Mouse (Mus musculus) erythroblast, embryonic 14.5 days (primary cell): Measurements from ENCODE around the gene Dop1b. TPM values are rescaled to one million over a fixed set of nuclear protein-coding genes. Genes with fewer than 3 reads are reported as not detected.

ENCODE experiments used
- H3K27me3 ChIP-seq: 2 replicates; pipeline ENCODE4 v1.6.1; 2012; ENCODE audit warnings: inconsistent platforms; ENCODE audit not compliant: control insufficient read depth
- H3K36me3 ChIP-seq: 2 replicates; pipeline ENCODE4 v1.6.1; 2012; ENCODE audit warnings: mild to moderate bottlenecking, inconsistent platforms; ENCODE audit not compliant: control insufficient read depth
- H3K4me1 ChIP-seq: 2 replicates; pipeline ENCODE4 v1.6.1; 2012; ENCODE audit warnings: inconsistent platforms; ENCODE audit not compliant: control insufficient read depth
- H3K4me3 ChIP-seq: replicated peaks from 2 replicates; pipeline ENCODE3; 2012; ENCODE audit warnings: moderate library complexity, mild to moderate bottlenecking, inconsistent platforms
- H3K9me3 ChIP-seq: 2 replicates; pipeline ENCODE4 v1.6.1; 2012; ENCODE audit warnings: low read length, inconsistent platforms, mixed read lengths; ENCODE audit not compliant: control insufficient read depth
- GATA1 ChIP-seq: IDR thresholded peaks from 2 replicates; pipeline ENCODE4 v1.6.1; 2012; ENCODE audit warnings: low read length, inconsistent platforms, mixed read lengths
- TAL1 ChIP-seq: IDR thresholded peaks from 3 replicates; pipeline ENCODE4 v1.6.1; 2012; ENCODE audit warnings: low read length, inconsistent platforms, mixed read lengths
- polyA plus RNA-seq: library from polyadenylated mRNA; stranded (reverse); fragments of >175 nt; gene quantifications from 2 replicates; pipeline ENCODE4 v1.2.3, GENCODE M21; 2012

Dop1b gene
- polyA plus RNA-seq, 1 experiment: 2.8 TPM

DNA sequence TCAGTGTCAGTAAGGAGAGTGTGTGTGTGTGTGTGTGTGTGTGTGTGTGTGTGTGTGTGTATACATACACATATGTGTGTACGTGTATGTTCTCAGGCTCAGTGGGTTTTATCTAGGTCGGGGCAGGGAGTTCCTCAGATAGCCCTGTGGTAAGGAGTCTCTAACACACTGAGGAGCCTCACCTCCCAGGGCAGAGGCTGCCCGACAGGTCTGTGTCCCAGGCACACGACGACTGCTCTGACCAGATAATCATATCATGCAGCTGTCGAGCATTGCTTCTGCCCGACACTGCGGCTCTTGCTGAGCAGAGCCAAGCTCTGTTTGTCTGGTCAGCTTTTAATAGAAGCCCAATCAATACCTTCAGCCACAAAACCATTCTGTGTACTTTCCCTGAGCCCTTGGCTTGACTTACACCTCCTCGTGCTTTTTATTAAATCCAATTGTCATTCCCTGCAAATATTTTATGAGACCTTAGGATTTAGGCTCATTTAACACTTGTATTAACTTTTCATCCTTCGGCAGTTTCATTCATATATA lies 33.2 kb downstream of the Dop1b start:
- Histone ChIP-seq H3K36me3 (peaks cover 75% of the 10 kb centered on the region), H3K27me3 (no peaks in the 10 kb centered on the region), H3K4me1 (peaks cover 68% of the 10 kb centered on the region), H3K9me3 (no peaks in the 10 kb centered on the region), H3K4me3 (peak overlapping the region; percentile 17)
- TF ChIP-seq GATA1: peak; percentile 35
- peak; percentile 74 for TF ChIP-seq TAL1

- no peak for TF ChIP-seq GATA1
- TF ChIP-seq TAL1: no peak
- Histone ChIP-seq H3K36me3 (peaks cover 64% of the 10 kb centered on the region), H3K4me3 (no peak overlapping the region), H3K4me1 (peaks cover 62% of the 10 kb centered on the region), H3K27me3 (no peaks in the 10 kb centered on the region), H3K9me3 (no peaks in the 10 kb centered on the region)
Observed at GRCm38 (mm10) chr16:93746397-93746796, 34.7 kb downstream of the Dop1b start.

GRCm38 (mm10) chr16:93746957-93747356 lies 35.3 kb downstream of the Dop1b start:
- Histone ChIP-seq H3K4me1 (peaks cover 61% of the 10 kb centered on the region), H3K4me3 (no peak overlapping the region), H3K36me3 (peaks cover 64% of the 10 kb centered on the region), H3K27me3 (no peaks in the 10 kb centered on the region), H3K9me3 (no peaks in the 10 kb centered on the region)
- TF ChIP-seq GATA1 (no peak), TAL1 (no peak)

DNA sequence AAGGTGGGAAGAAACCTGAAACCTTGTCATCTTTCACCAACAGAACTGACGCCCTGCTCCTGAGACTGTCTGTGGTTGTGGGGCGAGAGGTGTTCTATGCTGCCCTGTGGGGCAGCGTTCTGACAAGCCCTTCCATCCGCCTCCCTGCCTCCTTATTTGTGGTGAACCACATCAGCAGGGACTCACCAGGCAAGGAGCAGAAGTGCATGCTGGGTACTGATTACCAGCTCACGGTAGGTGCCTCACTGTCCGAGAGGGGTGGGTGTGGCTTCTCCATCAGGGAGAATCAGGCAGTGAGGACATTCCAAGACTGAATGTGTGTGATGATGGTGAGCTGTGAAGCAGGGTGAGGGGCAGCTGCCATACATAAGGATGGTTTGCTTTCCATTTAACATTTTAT lies 35.7 kb downstream of the Dop1b start:
- TF ChIP-seq TAL1 (no peak), GATA1 (no peak)
- H3K4me1 ChIP-seq: peaks cover 58% of the 10 kb centered on the region
- peaks cover 62% of the 10 kb centered on the region for H3K36me3 ChIP-seq
- no peaks in the 10 kb centered on the region for H3K9me3 ChIP-seq
- no peaks in the 10 kb centered on the region for H3K27me3 ChIP-seq
- no peak overlapping the region for H3K4me3 ChIP-seq

- H3K4me1 ChIP-seq: peaks cover 42% of the 10 kb centered on the region
- H3K36me3 ChIP-seq: peaks cover 67% of the 10 kb centered on the region
- no peaks in the 10 kb centered on the region for H3K9me3 ChIP-seq
- no peaks in the 10 kb centered on the region for H3K27me3 ChIP-seq
- H3K4me3 ChIP-seq: no peak overlapping the region
- no peak for TF ChIP-seq TAL1
- no peak for TF ChIP-seq GATA1
Observed at GRCm38 (mm10) chr16:93749147-93749910, 37.6 kb downstream of the Dop1b start.

GRCm38 (mm10) chr16:93750464-93750863 lies 38.8 kb downstream of the Dop1b start:
- TF ChIP-seq TAL1 (no peak), GATA1 (no peak)
- H3K4me1 ChIP-seq: peaks cover 31% of the 10 kb centered on the region
- H3K27me3 ChIP-seq: no peaks in the 10 kb centered on the region
- no peaks in the 10 kb centered on the region for H3K9me3 ChIP-seq
- no peak overlapping the region for H3K4me3 ChIP-seq
- peaks cover 76% of the 10 kb centered on the region for H3K36me3 ChIP-seq

DNA sequence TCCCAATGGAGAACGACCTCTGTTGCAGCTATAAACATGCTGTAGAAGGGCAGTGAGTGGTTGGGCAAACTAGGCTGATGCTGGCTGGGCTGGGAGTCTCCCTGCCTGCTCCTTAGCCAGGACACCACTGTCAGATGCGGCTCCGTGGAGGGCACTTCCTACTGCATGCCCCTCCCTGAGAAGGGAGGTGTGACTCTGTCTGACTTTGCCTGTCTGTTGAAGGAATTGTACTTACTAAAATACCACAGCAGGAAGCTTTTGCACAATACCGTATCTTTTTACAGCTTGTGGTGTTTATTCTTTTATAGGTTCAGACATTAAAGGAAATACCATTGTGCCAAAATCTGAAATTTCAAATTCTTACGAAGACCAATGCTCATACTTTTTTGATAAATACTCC lies 40.1 kb downstream of the Dop1b start:
- peaks cover 18% of the 10 kb centered on the region for H3K4me1 ChIP-seq
- no peak for TF ChIP-seq TAL1
- no peak for TF ChIP-seq GATA1
- H3K27me3 ChIP-seq: no peaks in the 10 kb centered on the region
- no peak overlapping the region for H3K4me3 ChIP-seq
- H3K36me3 ChIP-seq: peaks cover 76% of the 10 kb centered on the region
- H3K9me3 ChIP-seq: no peaks in the 10 kb centered on the region

DNA sequence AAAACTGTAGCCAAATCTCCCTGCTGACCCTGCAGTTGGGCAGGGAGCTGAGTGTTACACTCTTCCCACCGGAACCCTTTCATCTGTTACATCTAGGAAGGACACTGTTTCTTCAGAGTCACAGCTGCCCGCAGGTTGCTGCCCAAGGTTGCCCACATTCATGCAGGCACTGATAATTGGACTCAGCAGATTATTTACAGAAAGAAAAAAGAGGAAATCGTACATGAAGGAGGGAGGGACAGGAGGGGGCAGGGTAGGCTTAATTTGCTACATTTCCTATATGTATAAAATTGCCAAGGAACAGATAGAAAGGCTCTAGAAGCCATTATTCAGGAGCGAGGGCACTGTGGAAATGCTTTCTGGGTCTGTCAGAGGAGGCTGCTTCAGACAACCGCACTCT lies 44.9 kb downstream of the Dop1b start:
- Histone ChIP-seq H3K9me3 (no peaks in the 10 kb centered on the region), H3K36me3 (peaks cover 92% of the 10 kb centered on the region)

DNA sequence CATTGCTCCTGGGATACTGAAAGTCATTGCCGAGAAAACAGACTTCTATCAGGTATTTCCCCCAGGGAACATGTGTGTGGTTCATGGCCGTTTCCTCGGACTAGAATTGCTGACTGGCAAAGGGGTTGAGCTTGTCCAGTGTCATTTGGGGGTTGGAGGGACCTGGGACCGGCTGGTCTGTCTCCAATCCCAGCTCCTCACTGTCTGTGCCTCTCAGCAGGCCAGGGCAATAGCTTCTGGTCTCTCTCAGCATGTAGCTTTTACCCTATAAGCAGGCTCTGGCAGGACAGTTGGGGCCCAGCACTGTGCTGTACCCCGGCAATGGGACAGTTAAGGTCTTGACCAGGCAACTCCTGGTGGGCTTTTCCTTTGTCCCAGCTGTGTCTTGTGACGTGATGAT lies 51.7 kb downstream of the Dop1b start:
- Histone ChIP-seq H3K4me3 (no peak overlapping the region), H3K36me3 (peaks cover 97% of the 10 kb centered on the region)

More for the DNA sequence above, 44.9 kb downstream of the Dop1b start:
- no peak for TF ChIP-seq GATA1
- no peak for TF ChIP-seq TAL1
- Histone ChIP-seq H3K4me3 (no peak overlapping the region), H3K27me3 (no peaks in the 10 kb centered on the region), H3K4me1 (peaks cover 2% of the 10 kb centered on the region)

DNA sequence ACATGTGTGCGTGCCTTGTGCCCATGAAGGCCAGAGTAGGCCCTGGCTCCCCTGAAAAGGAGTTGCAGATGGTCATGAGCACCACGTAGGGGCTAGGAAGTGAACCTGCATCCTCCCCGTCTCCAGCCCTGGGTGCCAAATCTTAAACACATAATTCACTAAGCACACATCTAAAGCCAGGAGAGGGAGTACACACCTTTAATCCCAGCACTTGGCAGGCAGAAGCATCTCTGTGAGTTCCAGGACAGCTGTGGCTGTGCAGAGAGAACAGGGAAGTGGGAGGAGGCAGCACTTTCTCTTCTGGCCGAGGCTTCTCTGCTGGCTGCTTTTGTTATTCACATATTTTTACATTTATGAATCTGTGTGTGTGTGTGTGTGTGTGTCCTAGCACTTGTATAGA lies 52.9 kb downstream of the Dop1b start:
- H3K36me3 ChIP-seq: peaks cover 96% of the 10 kb centered on the region
- no peaks in the 10 kb centered on the region for H3K9me3 ChIP-seq
- H3K27me3 ChIP-seq: no peaks in the 10 kb centered on the region
- TF ChIP-seq TAL1 (no peak), GATA1 (no peak)
- peaks cover 5% of the 10 kb centered on the region for H3K4me1 ChIP-seq
- no peak overlapping the region for H3K4me3 ChIP-seq

More for the DNA sequence above, 51.7 kb downstream of the Dop1b start:
- TF ChIP-seq GATA1 (no peak), TAL1 (no peak)
- Histone ChIP-seq H3K9me3 (no peaks in the 10 kb centered on the region), H3K4me1 (peaks cover 5% of the 10 kb centered on the region), H3K27me3 (no peaks in the 10 kb centered on the region)
